Mouse (Mus musculus): Measurements from ENCODE around the gene Dip2c. TPM values are rescaled to one million over a fixed set of nuclear protein-coding genes. Genes with fewer than 3 reads are reported as not detected.

Dip2c gene
- polyA plus RNA-seq (2015; fragmentation: Nextera tagmentation; extraction: Ambion mirVana) = 4.3 and 4.6 TPM in 2 replicates

DNA sequence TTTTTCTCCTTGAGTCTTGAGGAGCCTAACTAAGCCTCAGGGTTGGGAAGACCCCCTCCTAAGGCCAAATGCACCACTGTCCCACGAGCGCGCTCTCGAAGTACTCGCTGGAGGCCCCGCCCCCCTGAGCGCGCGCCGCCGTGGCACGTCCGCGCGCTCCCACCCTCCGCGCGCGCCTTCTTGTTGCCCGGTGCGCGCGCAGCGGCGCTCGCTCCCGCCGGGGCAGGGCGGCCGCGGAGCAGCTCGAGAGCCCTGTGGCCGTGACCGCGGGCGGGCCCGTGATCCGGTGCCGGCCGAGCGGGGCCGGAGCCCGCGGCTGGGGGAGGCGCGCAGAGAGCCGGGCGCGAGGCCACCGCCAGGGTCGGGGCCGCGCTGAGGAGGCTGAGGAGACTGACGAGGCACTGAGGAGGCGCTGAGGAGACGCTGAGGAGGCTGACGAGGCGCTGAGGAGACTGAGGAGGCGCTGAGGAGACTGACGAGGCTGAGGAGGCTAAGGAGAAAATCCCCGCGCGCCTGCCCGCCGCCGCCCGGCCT, at the start of gene Dip2c:
Gene Dip2c (plus strand): TSS at position 207 of the 534 bp plus-strand sequence.
- Histone ChIP-seq H3K4me2 (ENCODE audit: low read depth, low read length) (peak within 1 kb of the TSS; percentile 78), H3K4me3 (ENCODE audit: low read length) (peak within 1 kb of the TSS; percentile 95), H3K9me3 (ENCODE audit: control insufficient read depth, low read length) (no peaks in the 10 kb centered on the region), H3K36me3 (ENCODE audit: control insufficient read depth, insufficient read depth, low read length) (no peaks in the 10 kb centered on the region), H3K4me1 (replicated peaks; ENCODE audit: control insufficient read depth, insufficient read depth, low read length) (peaks cover 14% of the 10 kb centered on the region), H3K27ac (ENCODE audit: low read length) (peak within 1 kb of the TSS; percentile 95), H3K9ac (ENCODE audit: low read length) (peak within 1 kb of the TSS; percentile 96), H3K27me3 (ENCODE audit: control insufficient read depth, insufficient read depth, low read depth, low read length) (no peaks in the 10 kb centered on the region)
- ATAC-seq (ENCODE audit: low read depth) = peak; percentile 95
- under 1% methylated on average over 67 of the region's 67 CpGs for WGBS

DNA sequence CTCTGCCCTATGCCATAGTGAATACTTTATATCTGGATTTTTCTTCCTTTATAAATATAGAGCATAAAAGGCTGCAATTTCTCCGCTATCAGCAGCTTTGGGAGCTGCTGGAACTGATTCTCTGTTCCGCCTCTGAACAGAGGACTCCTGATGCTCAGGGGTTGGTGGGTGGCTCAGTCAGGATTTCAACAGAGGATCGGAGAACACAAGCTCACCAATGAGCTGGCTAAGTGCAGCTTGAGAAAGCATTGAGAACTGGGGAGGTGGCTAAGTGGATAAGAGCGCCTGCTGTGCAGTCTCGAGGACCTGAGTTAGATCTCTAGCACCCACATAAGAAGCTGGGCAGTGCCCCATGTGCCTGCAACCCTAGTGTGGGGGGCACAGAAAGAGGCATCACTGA, 49.2 kb upstream of the Dip2c start:
- no peaks in the 10 kb centered on the region for H3K27me3 ChIP-seq (ENCODE audit: control insufficient read depth, insufficient read depth, low read depth, low read length)
- ATAC-seq (ENCODE audit: low read depth) = no peak
- H3K4me3 ChIP-seq (ENCODE audit: low read length) = no peak overlapping the region
- H3K9me3 ChIP-seq (ENCODE audit: control insufficient read depth, low read length) = no peaks in the 10 kb centered on the region
- no peaks in the 10 kb centered on the region for H3K4me1 ChIP-seq (replicated peaks; ENCODE audit: control insufficient read depth, insufficient read depth, low read length)
- H3K27ac ChIP-seq (ENCODE audit: low read length) = no peak overlapping the region
- H3K36me3 ChIP-seq (ENCODE audit: control insufficient read depth, insufficient read depth, low read length) = no peaks in the 10 kb centered on the region
- no peak overlapping the region for H3K9ac ChIP-seq (ENCODE audit: low read length)
- no peak overlapping the region for H3K4me2 ChIP-seq (ENCODE audit: low read depth, low read length)
- WGBS = 66% methylated on average over 5 of the region's 5 CpGs

DNA sequence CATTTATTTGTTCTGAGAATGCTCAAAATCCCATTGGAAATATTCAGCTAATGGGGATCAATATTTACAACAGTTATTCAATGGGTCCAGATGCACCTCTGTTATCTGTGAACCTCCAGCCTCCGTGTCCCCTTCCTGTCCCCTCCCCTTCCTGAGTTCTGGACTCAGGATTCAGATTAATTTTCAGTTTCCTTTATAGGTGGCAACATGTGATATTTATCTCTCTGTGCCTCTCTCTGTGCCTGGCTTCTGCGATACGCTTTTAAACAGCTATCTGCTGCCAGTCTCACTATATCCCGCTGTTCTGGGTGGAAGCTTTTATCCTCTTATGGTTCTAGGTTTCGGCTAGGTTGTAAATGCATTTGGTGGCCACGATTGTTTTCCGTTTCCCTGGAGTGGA, 38.8 kb upstream of the Dip2c start:
- no peak overlapping the region for H3K27ac ChIP-seq (ENCODE audit: low read length)
- no peak overlapping the region for H3K9ac ChIP-seq (ENCODE audit: low read length)
- no peaks in the 10 kb centered on the region for H3K4me1 ChIP-seq (replicated peaks; ENCODE audit: control insufficient read depth, insufficient read depth, low read length)
- H3K36me3 ChIP-seq (ENCODE audit: control insufficient read depth, insufficient read depth, low read length) = no peaks in the 10 kb centered on the region
- no peaks in the 10 kb centered on the region for H3K27me3 ChIP-seq (ENCODE audit: control insufficient read depth, insufficient read depth, low read depth, low read length)
- H3K9me3 ChIP-seq (ENCODE audit: control insufficient read depth, low read length) = no peaks in the 10 kb centered on the region
- WGBS = 79% methylated on average over 7 of the region's 7 CpGs
- no peak overlapping the region for H3K4me3 ChIP-seq (ENCODE audit: low read length)
- H3K4me2 ChIP-seq (ENCODE audit: low read depth, low read length) = no peak overlapping the region
- 0 out of 2 replicates have a peak, but pooled peaks have one; percentile 26 for ATAC-seq (ENCODE audit: low read depth)

DNA sequence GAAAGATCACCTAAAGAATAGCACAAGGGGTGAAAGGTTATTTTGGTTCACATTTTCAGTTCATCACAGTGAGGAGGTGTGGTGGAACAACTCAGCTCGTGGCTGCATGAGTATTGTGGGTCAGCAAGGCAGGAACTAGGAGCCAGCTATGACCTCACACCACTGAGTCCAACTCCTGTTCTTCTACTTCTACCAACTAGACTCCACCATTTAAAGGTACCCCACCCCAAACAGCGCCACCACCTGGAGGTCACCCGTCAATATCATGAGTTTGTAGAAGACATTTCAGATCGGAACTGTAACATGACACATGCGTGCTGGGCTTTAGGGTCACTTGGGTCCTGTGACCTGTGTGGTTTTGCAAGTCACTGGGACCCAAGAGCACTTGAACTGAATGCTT, 37.2 kb upstream of the Dip2c start:
- no peaks in the 10 kb centered on the region for H3K27me3 ChIP-seq (ENCODE audit: control insufficient read depth, insufficient read depth, low read depth, low read length)
- no peak overlapping the region for H3K4me2 ChIP-seq (ENCODE audit: low read depth, low read length)
- H3K36me3 ChIP-seq (ENCODE audit: control insufficient read depth, insufficient read depth, low read length) = no peaks in the 10 kb centered on the region
- H3K4me3 ChIP-seq (ENCODE audit: low read length) = no peak overlapping the region
- H3K27ac ChIP-seq (ENCODE audit: low read length) = no peak overlapping the region
- no peak for ATAC-seq (ENCODE audit: low read depth)
- H3K9me3 ChIP-seq (ENCODE audit: control insufficient read depth, low read length) = no peaks in the 10 kb centered on the region
- H3K9ac ChIP-seq (ENCODE audit: low read length) = no peak overlapping the region
- H3K4me1 ChIP-seq (replicated peaks; ENCODE audit: control insufficient read depth, insufficient read depth, low read length) = no peaks in the 10 kb centered on the region
- 78% methylated on average over 5 of the region's 5 CpGs for WGBS

DNA sequence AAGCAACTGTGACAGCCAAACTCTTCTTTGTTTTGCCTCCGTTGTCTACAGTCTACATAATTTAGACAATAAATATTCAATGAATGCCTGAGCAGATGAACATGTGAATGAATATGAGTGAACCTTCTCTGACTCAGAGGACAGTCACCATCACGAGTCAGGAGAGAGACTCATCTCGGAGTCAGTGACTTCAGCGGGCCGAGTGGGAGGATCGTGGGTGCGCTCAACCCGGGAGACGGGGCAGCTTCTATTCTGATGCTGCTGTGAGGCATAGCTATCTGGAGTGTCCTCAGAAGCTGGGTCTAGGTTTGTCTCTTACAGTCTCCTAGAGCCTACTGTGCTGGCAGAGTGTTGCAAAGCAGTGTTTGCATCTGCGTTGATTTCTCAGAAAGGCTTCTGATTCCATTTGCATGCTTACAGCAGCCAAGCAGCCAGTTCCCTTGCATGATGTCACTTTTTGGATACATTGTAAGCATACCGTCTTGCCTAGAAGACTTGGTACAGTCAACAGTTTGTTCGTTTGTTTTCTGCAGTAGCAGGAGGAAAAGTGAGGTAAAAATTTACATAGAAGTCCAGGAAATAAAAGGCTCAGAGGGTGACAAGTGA, 36.6 kb upstream of the Dip2c start:
- 88% methylated on average over 12 of the region's 12 CpGs for WGBS
- H3K4me2 ChIP-seq (ENCODE audit: low read depth, low read length) = no peak overlapping the region
- no peaks in the 10 kb centered on the region for H3K9me3 ChIP-seq (ENCODE audit: control insufficient read depth, low read length)
- no peaks in the 10 kb centered on the region for H3K4me1 ChIP-seq (replicated peaks; ENCODE audit: control insufficient read depth, insufficient read depth, low read length)
- no peak overlapping the region for H3K27ac ChIP-seq (ENCODE audit: low read length)
- ATAC-seq (ENCODE audit: low read depth) = no peak
- H3K36me3 ChIP-seq (ENCODE audit: control insufficient read depth, insufficient read depth, low read length) = no peaks in the 10 kb centered on the region
- H3K4me3 ChIP-seq (ENCODE audit: low read length) = no peak overlapping the region
- H3K9ac ChIP-seq (ENCODE audit: low read length) = no peak overlapping the region
- H3K27me3 ChIP-seq (ENCODE audit: control insufficient read depth, insufficient read depth, low read depth, low read length) = no peaks in the 10 kb centered on the region

DNA sequence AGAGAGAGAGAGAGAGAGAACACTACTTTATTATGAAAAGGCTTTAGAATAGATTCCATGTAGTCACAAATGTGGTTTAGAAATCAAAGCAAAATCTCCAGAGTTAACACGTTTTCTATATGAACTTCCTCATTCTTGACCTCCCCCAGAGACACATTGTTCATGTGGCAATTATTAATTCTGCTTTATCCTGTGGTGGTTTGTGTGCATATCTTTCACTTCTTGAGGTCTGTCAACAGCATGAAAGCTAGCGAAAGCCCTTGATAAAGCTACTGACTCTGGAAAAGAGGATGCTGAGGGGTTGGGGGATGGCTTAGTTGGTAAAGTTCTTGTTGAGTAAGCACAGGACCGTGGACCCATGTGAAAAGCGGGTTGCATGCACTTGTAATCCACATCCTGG, 14.6 kb upstream of the Dip2c start:
- Histone ChIP-seq H3K4me2 (ENCODE audit: low read depth, low read length) (no peak overlapping the region), H3K36me3 (ENCODE audit: control insufficient read depth, insufficient read depth, low read length) (no peaks in the 10 kb centered on the region), H3K9me3 (ENCODE audit: control insufficient read depth, low read length) (no peaks in the 10 kb centered on the region), H3K27ac (ENCODE audit: low read length) (no peak overlapping the region), H3K27me3 (ENCODE audit: control insufficient read depth, insufficient read depth, low read depth, low read length) (no peaks in the 10 kb centered on the region), H3K4me3 (ENCODE audit: low read length) (no peak overlapping the region), H3K4me1 (replicated peaks; ENCODE audit: control insufficient read depth, insufficient read depth, low read length) (peaks cover 2% of the 10 kb centered on the region; the same call in 1 of the 2 replicates), H3K9ac (ENCODE audit: low read length) (no peak overlapping the region)
- WGBS = 44% methylated on average over 4 of the region's 4 CpGs
- ATAC-seq (ENCODE audit: low read depth) = no peak

DNA sequence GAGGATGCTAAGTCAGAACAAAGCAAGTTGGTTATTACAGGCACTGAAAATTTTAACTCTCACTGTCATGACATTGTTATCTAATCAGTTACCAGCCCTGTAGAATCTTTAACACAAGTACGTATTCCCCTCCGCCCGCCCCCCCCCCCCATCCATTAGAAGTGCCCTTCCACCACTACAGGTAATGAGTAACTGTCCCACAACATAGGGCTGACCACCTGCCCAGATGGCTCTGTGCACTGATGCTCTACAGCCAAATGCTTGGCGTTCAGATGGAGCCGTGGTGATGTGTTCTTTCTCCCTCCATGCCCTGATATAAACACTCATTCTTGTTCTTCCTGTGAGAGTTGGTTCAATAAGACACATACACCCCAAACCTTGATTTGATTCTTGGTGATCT, 10.8 kb upstream of the Dip2c start:
- H3K4me2 ChIP-seq (ENCODE audit: low read depth, low read length) = no peak overlapping the region
- no peak overlapping the region for H3K27ac ChIP-seq (ENCODE audit: low read length)
- no peak for ATAC-seq (ENCODE audit: low read depth)
- peaks cover 2% of the 10 kb centered on the region; the same call in 1 of the 2 replicates for H3K4me1 ChIP-seq (replicated peaks; ENCODE audit: control insufficient read depth, insufficient read depth, low read length)
- H3K4me3 ChIP-seq (ENCODE audit: low read length) = no peak overlapping the region
- no peaks in the 10 kb centered on the region for H3K27me3 ChIP-seq (ENCODE audit: control insufficient read depth, insufficient read depth, low read depth, low read length)
- H3K9me3 ChIP-seq (ENCODE audit: control insufficient read depth, low read length) = no peaks in the 10 kb centered on the region
- H3K9ac ChIP-seq (ENCODE audit: low read length) = no peak overlapping the region
- no peaks in the 10 kb centered on the region for H3K36me3 ChIP-seq (ENCODE audit: control insufficient read depth, insufficient read depth, low read length)
- 77% methylated on average over 5 of the region's 5 CpGs for WGBS

DNA sequence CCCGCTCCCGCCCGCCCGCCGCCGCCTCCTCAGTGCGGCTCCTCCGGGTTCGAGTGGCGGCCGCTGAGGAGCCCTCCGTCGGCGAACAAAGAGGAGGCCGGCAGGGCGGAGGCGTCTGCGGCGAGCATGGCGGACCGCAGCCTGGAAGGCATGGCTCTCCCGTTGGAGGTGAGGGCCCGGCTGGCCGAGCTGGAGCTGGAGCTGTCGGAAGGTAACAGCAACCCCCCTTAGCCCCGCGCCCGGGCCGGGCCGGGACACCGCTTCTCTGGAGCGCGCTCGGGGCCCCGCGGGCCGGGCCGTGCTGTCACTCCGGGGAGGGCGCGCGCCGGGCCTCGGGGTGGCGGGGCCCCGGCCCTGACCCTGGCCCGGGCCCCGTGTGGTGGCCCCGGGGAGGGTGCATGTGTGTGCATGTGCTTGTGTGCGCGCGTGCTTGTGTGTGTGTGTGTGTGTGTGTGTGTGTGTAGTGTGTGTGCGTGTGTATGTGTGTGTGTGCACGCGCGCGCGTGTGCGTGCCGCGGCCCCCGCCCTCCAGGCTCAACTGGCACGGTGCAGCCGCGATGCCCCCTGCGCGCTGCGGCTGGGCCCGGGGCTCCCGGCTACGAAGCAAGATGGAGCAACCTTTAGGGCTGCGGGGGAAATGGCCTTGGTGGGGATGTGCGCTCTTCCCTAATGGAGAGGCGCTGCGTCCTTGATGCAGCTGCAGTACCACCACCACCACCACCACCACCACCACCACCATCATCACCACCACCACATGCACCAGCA, 710 bp downstream of the Dip2c start:
- no peaks in the 10 kb centered on the region for H3K27me3 ChIP-seq (ENCODE audit: control insufficient read depth, insufficient read depth, low read depth, low read length)
- H3K4me3 ChIP-seq (ENCODE audit: low read length) = peak overlapping the region; percentile 95
- WGBS = under 1% methylated on average over 38 of the region's 75 CpGs
- no peaks in the 10 kb centered on the region for H3K9me3 ChIP-seq (ENCODE audit: control insufficient read depth, low read length)
- H3K36me3 ChIP-seq (ENCODE audit: control insufficient read depth, insufficient read depth, low read length) = no peaks in the 10 kb centered on the region
- peaks cover 14% of the 10 kb centered on the region for H3K4me1 ChIP-seq (replicated peaks; ENCODE audit: control insufficient read depth, insufficient read depth, low read length)
- H3K4me2 ChIP-seq (ENCODE audit: low read depth, low read length) = peak overlapping the region; percentile 78
- peak; percentile 77 for ATAC-seq (ENCODE audit: low read depth)
- peak overlapping the region; percentile 95 for H3K27ac ChIP-seq (ENCODE audit: low read length)
- H3K9ac ChIP-seq (ENCODE audit: low read length) = peak overlapping the region; percentile 96

DNA sequence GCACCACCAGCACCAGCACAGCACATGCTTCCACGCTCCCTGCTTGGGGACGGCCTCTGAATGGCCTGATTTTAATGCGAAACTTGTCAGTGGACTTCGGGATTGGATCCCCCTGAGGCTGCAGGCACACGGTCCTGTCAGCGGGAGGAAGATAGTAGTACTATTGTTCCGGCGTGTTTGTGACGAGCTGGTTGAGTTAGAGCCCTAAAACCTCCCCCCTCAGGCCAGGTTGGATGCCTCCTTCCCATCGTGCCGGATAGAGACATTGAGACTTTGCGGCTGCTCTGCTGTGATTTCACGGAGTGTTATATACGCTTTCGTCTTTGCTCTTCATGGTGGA, 1.3 kb downstream of the Dip2c start:
- Histone ChIP-seq H3K27me3 (ENCODE audit: control insufficient read depth, insufficient read depth, low read depth, low read length) (no peaks in the 10 kb centered on the region), H3K27ac (ENCODE audit: low read length) (no peak overlapping the region), H3K4me3 (ENCODE audit: low read length) (peak overlapping the region; percentile 95), H3K9ac (ENCODE audit: low read length) (peak overlapping the region; percentile 96), H3K9me3 (ENCODE audit: control insufficient read depth, low read length) (no peaks in the 10 kb centered on the region), H3K4me1 (replicated peaks; ENCODE audit: control insufficient read depth, insufficient read depth, low read length) (peaks cover 14% of the 10 kb centered on the region), H3K4me2 (ENCODE audit: low read depth, low read length) (peak overlapping the region; percentile 78), H3K36me3 (ENCODE audit: control insufficient read depth, insufficient read depth, low read length) (no peaks in the 10 kb centered on the region)
- ATAC-seq (ENCODE audit: low read depth) = no peak
- 2% methylated on average over 15 of the region's 15 CpGs for WGBS

Data from lung, embryonic 16.5 days (tissue).